Mouse (Mus musculus): ENCODE measurements around the gene Txndc11. TPM values are rescaled to one million over a fixed set of nuclear protein-coding genes. Genes with fewer than 3 reads are reported as not detected.

Txndc11 gene
- polyA plus RNA-seq, 1 experiment from 2014 or later = 34.6 TPM

DNA sequence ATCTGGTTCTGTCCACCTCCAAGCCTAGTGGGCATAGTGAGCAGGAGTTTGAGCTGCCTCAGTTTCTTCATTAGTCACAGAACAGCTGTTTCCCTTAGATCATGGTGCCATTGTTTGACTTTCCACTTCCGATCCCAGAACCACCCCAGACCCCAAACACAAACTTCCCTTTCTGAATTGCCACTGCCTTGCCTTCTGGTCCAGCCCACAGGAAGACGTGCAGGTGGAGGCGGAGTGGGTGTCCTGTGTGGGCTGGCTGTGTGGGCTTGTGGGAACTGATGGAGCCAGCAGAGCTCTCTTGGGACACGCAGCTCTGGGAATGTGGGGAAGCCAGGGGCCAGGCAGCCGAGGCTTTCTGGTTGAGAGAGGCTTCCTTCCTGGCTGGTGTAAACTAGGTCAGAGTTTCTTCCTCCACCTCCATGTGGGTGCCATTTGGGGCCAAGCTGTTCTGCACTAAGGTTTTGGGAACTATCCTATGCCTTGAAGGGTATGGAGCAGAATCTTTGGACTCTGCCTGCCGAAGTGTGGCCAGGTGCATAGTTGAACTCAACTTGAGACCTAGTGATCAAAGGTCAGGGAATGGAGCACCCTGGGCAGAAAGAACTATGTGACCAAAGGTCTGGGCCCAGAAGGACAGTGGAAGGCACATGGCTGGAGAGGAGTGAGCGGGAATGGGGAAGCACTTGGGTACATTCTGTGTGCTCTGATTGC lies 64.6 kb downstream of the Txndc11 start:
- Histone ChIP-seq H3K4me3 (no peak overlapping the region), H3K9ac (no peak overlapping the region), H3K36me3 (replicated peaks) (peaks cover 9% of the 10 kb centered on the region; the same call in 1 of the 2 replicates), H3K27ac (no peak overlapping the region), H3K4me1 (peaks cover 66% of the 10 kb centered on the region), H3K4me2 (peak overlapping the region; percentile 77; the same call in 1 of the 2 replicates), H3K9me3 (no peaks in the 10 kb centered on the region), H3K27me3 (replicated peaks) (no peaks in the 10 kb centered on the region)
- no peak for ATAC-seq (replicated peaks)
- 84% methylated on average over 7 of the region's 7 CpGs for WGBS

DNA sequence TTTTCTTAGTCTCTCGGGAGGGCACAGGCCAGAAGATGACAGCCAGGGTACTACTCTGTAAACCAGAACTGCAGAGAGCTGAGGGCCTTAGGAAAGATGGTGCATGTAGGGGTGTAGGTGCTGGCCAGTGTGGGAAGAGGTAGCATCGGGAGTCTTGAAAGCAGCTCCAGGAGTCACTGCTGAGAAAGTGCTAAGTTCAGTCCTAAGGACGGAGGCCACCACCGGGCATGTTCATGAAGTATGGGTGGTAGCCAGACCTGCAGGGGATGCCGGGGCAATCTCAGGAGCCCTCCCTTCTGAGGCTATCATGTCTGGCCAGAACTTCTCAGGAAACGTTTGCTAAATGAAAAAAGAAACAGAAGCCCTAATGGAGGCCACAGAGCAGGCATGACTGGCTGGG lies 65.2 kb downstream of the Txndc11 start:
- H3K27me3 ChIP-seq (replicated peaks) = no peaks in the 10 kb centered on the region
- 80% methylated on average over 6 of the region's 6 CpGs for WGBS
- no peak for ATAC-seq (replicated peaks)
- peak overlapping the region; percentile 77; the same call in 1 of the 2 replicates for H3K4me2 ChIP-seq
- H3K9ac ChIP-seq = no peak overlapping the region
- no peaks in the 10 kb centered on the region for H3K9me3 ChIP-seq
- no peak overlapping the region for H3K27ac ChIP-seq
- H3K4me1 ChIP-seq = peaks cover 71% of the 10 kb centered on the region
- H3K36me3 ChIP-seq (replicated peaks) = peaks cover 7% of the 10 kb centered on the region; the same call in 1 of the 2 replicates
- H3K4me3 ChIP-seq = no peak overlapping the region

DNA sequence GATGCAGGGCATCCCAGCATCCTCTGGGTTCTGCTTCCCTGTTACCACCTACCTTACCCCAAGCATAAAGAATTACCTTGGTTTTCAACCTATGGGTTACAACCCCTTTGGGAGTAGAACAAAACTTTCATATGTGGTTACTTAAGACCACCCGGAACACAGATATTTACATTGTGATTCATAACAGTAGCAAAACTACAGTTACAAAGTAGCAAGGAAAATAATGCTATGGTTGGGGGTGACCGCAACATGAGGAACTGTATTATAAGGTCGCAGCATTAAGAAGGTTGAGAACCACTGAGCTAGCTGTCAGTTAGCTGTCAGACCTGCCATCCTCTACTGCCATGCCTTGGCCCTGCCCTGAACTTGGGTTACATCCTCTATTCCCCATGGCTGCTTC lies 65.8 kb downstream of the Txndc11 start:
- Histone ChIP-seq H3K36me3 (replicated peaks) (peaks cover 7% of the 10 kb centered on the region; the same call in 1 of the 2 replicates), H3K4me2 (peak overlapping the region; percentile 77), H3K9me3 (no peaks in the 10 kb centered on the region), H3K9ac (no peak overlapping the region), H3K27me3 (replicated peaks) (no peaks in the 10 kb centered on the region), H3K4me1 (peaks cover 75% of the 10 kb centered on the region), H3K4me3 (no peak overlapping the region), H3K27ac (no peak overlapping the region)
- WGBS = 93% methylated on average over 3 of the region's 3 CpGs
- ATAC-seq (replicated peaks) = no peak

DNA sequence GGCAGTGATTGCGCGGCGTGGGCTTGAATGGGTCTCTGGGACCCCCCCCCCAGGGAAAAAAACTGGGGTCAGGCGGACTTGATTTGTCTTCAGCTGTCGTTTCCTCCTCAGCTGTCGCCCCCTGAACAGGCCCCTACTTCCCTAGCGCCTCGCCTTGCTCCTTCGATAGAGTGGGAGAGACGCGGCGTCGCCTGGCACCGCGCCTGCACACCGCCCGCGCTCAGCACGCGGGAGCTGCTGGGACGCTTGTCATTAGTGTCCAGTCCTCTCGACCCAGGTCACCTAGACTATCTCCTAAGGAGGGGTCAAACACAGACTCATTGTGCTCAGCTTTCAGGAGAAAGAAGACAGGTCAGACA lies 67.6 kb downstream of the Txndc11 start:
- Histone ChIP-seq H3K9ac (peak overlapping the region; percentile 98), H3K36me3 (replicated peaks) (no peaks in the 10 kb centered on the region), H3K4me2 (peak overlapping the region; percentile 77), H3K4me1 (peaks cover 73% of the 10 kb centered on the region), H3K9me3 (no peaks in the 10 kb centered on the region), H3K4me3 (peak overlapping the region; percentile 90), H3K27ac (peak overlapping the region; percentile 99), H3K27me3 (replicated peaks) (no peaks in the 10 kb centered on the region)
- peak; percentile 50 for ATAC-seq (replicated peaks)
- WGBS = 0% methylated on average over 22 of the region's 22 CpGs

DNA sequence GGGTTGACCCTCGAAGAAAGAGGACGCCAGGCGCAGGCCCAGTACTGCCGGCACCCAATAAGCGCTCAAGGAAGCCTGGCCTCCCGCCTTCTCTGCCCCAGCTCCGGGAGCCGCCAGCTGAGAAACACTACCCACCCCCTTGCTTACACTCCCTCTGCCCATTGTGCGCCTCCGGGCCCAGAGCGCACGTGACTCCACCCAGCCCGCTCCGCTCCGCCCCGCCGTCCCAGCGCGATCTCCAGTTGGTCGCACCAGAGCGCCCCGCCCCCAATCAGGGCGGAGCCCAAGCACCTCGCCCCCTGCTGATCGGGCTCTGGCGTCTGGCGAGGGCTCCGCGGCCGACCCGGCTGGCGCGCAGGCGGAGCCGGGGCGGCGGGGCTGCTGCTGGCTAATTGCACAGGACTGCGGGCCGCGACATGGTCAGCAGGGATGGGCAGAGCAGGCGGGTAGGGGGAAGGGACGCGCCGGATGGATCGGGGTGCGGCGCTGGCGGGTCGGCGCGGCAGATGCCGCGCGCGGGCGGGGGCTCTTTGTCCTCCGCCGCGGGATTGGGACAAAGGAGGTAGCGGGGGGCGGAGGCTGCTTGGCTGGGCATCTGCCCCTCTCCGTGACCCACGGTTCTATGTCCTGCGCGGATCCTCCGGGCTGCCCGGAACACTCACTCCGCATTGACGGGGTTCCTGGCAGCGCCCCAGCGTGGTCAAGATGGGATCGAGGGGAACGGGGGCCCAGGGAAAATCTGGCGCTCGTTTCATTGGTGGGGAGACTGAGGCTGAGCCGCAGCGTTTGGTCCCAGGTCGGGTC lies 68.2 kb downstream of the Txndc11 start, which contains the start of gene Litaf:
Gene Litaf, minus strand, starts transcription at position 129 of the 804 bp plus-strand sequence.
- no peaks in the 10 kb centered on the region for H3K36me3 ChIP-seq (replicated peaks)
- no peaks in the 10 kb centered on the region for H3K27me3 ChIP-seq (replicated peaks)
- ATAC-seq (replicated peaks) = peak; percentile 98
- H3K4me2 ChIP-seq = peak within 1 kb of the TSS; percentile 77
- H3K4me3 ChIP-seq = peak within 1 kb of the TSS; percentile 90
- H3K9me3 ChIP-seq = no peaks in the 10 kb centered on the region
- H3K27ac ChIP-seq = peak within 1 kb of the TSS; percentile 99
- peaks cover 67% of the 10 kb centered on the region for H3K4me1 ChIP-seq
- under 1% methylated on average over 78 of the region's 78 CpGs for WGBS
- peak within 1 kb of the TSS; percentile 98 for H3K9ac ChIP-seq

DNA sequence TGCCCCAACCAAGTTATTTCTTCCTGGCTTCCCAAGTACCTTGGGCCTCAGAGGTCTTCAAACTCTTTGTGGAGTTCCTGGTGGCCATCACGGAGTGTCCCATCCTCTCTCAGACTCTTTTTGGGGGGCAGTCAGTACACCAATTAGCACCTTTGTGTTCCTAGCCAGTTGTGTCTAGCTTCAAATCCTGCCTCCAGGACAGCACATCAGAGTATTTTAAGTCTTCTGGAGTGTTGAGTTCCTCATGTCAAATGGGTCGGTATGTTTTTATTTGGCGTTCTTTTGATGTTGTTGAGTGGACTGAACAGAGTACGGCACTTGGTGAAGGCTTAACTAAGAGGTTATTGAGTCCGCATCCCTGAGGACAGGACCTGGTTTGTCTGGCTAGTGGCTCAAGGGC lies 69.0 kb downstream of the Txndc11 start:
- ATAC-seq (replicated peaks) = peak; percentile 32
- Histone ChIP-seq H3K4me2 (peak overlapping the region; percentile 77), H3K4me3 (peak overlapping the region; percentile 90), H3K9ac (peak overlapping the region; percentile 98), H3K36me3 (replicated peaks) (no peaks in the 10 kb centered on the region), H3K4me1 (peaks cover 61% of the 10 kb centered on the region), H3K27me3 (replicated peaks) (no peaks in the 10 kb centered on the region), H3K9me3 (no peaks in the 10 kb centered on the region), H3K27ac (peak overlapping the region; percentile 99)
- WGBS = 46% methylated on average over 5 of the region's 5 CpGs

DNA sequence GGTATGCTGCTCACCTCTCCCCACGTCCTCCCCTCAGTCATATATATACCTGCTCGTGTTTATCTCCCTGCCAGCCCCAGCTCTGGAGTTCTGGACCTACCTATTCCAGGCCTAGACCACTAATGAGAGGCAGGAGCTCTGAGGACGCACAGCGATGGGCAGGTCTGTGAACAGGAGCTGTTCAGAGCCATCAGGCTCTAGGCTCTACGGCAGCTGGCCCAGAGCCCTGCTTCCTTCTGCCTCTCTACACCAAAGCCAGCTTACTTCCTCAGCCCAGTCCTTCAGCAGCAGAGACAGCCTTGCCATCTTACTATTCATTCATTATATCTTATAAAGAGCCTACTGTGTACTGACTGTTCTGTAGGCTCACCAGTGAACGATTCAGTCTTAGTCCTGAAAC lies 69.7 kb downstream of the Txndc11 start:
- Histone ChIP-seq H3K9ac (no peak overlapping the region), H3K27me3 (replicated peaks) (no peaks in the 10 kb centered on the region), H3K4me3 (no peak overlapping the region), H3K4me2 (no peak overlapping the region), H3K27ac (no peak overlapping the region), H3K36me3 (replicated peaks) (no peaks in the 10 kb centered on the region), H3K9me3 (no peaks in the 10 kb centered on the region), H3K4me1 (peaks cover 54% of the 10 kb centered on the region)
- no peak for ATAC-seq (replicated peaks)
- 85% methylated on average over 6 of the region's 6 CpGs for WGBS

DNA sequence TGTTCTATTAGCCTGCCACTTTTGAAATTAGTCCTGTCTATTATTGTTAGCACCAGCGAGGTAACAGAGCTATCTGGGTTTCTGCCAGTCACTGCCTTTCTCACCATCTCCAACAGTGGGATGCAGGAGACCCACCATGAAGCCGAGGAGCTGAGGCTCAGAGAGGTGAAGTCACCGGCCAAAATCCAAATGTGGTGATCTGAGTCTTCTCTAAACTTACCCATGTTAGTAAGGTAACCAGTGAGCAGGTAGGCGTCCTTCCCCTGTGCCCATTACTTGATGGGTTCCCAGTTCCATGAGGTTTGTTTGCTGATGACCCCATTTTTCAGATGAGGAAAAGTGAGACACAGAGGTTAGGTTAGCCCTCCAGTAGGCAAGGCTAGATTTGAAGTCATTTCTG lies 70.1 kb downstream of the Txndc11 start:
- no peaks in the 10 kb centered on the region for H3K36me3 ChIP-seq (replicated peaks)
- H3K27me3 ChIP-seq (replicated peaks) = no peaks in the 10 kb centered on the region
- no peak overlapping the region for H3K9ac ChIP-seq
- no peaks in the 10 kb centered on the region for H3K9me3 ChIP-seq
- 94% methylated on average over 4 of the region's 4 CpGs for WGBS
- H3K4me2 ChIP-seq = no peak overlapping the region
- H3K4me1 ChIP-seq = peaks cover 50% of the 10 kb centered on the region
- H3K27ac ChIP-seq = no peak overlapping the region
- ATAC-seq (replicated peaks) = no peak
- no peak overlapping the region for H3K4me3 ChIP-seq

DNA sequence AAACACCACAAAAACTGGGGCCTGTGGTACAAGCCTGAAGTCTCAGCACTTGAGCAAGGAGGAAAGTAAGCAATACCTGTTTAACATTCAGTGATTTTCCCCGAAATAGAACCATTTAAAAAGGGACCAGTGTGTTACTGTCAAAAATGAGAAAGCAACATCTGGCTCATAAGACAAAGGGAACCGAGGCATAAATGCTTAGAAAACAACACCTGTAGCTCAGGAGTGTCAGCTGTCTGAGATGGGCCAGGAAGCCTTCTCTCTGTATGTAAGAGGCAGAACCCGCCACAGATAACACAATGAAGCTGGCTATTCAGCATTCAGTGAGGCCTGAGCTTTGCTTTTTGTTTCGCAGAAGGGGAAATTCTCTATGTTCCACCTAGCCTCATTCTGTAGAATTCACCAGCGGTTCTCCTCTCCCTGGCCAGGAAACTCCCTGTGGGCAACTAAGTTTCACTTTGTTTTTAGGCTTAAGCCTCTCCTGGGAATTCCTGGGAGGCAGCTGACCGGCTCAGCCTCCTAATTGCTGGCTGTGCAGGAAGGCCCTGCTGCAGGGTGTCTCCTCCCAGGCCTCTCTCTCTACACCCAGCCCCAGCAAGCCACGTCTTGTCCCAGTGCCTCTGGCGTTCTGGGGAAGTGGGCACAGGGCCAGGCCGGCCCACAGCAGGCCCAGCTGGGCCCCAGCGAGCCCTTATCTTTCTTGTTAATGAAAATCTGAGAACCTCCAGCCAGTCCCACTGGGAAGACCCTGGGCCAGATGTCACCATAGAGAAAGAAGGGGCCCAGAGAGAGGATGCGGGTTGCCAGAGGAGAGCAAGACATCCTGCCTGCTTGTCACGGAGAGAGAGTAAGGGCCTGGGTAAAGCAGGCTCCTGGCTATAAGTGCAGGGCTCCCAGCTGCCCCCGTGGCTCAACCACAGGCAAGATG lies 71.4 kb downstream of the Txndc11 start:
- Histone ChIP-seq H3K9me3 (no peaks in the 10 kb centered on the region), H3K4me3 (no peak overlapping the region), H3K9ac (no peak overlapping the region), H3K4me2 (no peak overlapping the region), H3K27me3 (replicated peaks) (no peaks in the 10 kb centered on the region), H3K4me1 (peaks cover 37% of the 10 kb centered on the region), H3K27ac (peak overlapping the region; percentile 51), H3K36me3 (replicated peaks) (no peaks in the 10 kb centered on the region)
- no peak for ATAC-seq (replicated peaks)
- WGBS = 11% methylated on average over 13 of the region's 13 CpGs

DNA sequence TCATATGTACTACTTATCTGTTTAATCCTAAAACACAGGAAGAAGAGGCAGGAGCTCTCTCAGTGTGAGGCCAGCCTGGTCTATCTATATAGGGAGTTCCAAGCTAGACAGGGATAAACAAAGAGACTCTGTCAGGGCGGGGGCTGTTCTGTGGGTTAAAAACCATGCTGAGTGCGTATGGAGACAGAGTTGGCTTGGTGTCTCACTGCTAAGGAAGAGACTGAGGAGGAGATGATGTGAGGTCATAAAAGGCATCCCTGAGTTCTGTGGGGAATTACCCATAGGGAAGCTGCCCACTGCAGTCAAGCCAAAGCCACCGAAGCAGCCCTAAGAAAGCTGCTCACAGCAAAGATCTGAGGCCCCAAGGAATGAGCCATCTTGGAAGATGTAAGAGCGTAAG lies 73.8 kb downstream of the Txndc11 start, which contains the start of gene Snn:
Gene Snn, plus strand, starts transcription at position 301 of the 400 bp plus-strand sequence.
- no peaks in the 10 kb centered on the region for H3K27me3 ChIP-seq (replicated peaks)
- no peak for ATAC-seq (replicated peaks)
- no peak within 1 kb of the TSS for H3K27ac ChIP-seq
- H3K9me3 ChIP-seq = no peaks in the 10 kb centered on the region
- H3K4me3 ChIP-seq = no peak within 1 kb of the TSS
- H3K9ac ChIP-seq = no peak within 1 kb of the TSS
- 86% methylated on average over 4 of the region's 4 CpGs for WGBS
- peaks cover 28% of the 10 kb centered on the region for H3K4me1 ChIP-seq
- H3K4me2 ChIP-seq = no peak within 1 kb of the TSS
- H3K36me3 ChIP-seq (replicated peaks) = no peaks in the 10 kb centered on the region

DNA sequence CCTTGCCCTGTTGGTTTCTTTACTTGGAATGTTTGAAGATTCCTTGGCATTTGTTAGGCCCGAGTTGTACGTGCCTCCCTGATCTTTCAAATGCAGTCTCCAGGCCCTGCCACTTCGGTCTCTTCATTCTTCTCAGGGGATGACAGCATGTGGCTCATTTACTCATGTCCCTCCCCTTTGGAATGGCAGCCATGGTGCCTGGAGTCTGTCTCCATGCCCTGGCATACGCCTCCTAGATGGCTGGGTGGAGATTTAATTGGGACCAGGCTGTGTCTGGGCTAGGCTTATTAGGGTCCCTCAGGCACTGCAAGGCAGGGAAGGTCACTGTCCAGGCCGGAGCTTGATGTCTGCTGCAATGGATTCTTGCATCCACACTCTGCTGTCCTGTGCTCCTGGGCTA lies 78.5 kb downstream of the Txndc11 start:
- ATAC-seq (replicated peaks) = no peak
- 73% methylated on average over 5 of the region's 5 CpGs for WGBS
- no peaks in the 10 kb centered on the region for H3K36me3 ChIP-seq (replicated peaks)

DNA sequence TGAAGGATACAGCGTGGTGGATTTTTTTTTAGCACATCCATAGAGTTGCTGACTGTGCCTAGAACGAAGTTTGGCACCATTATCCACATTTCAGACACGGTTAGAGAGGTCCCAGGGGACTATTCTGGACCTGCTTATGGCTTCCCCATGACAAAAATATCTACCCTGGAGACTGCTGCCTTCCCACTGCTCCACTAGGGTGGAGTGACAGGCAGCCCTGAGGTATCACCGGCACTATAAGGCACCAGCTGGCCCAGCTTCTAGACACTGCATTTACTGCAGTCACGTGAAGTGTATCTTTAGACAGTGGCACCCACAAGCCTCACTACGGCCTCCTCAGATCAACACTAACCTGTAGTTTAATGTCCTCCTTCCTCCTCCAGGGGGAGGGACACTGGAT lies 79.6 kb downstream of the Txndc11 start:
- Histone ChIP-seq H3K4me2 (no peak overlapping the region), H3K9ac (no peak overlapping the region), H3K27me3 (replicated peaks) (no peaks in the 10 kb centered on the region), H3K36me3 (replicated peaks) (no peaks in the 10 kb centered on the region), H3K9me3 (no peaks in the 10 kb centered on the region), H3K27ac (no peak overlapping the region), H3K4me1 (no peaks in the 10 kb centered on the region), H3K4me3 (no peak overlapping the region)
- no peak for ATAC-seq (replicated peaks)
- WGBS = 86% methylated on average over 6 of the region's 6 CpGs

More for the DNA sequence above, 78.5 kb downstream of the Txndc11 start:
- Histone ChIP-seq H3K27ac (no peak overlapping the region), H3K4me2 (no peak overlapping the region), H3K27me3 (replicated peaks) (no peaks in the 10 kb centered on the region), H3K4me1 (no peaks in the 10 kb centered on the region), H3K9ac (no peak overlapping the region), H3K4me3 (no peak overlapping the region), H3K9me3 (no peaks in the 10 kb centered on the region)
